Mouse (Mus musculus) spleen, adult 2 months (tissue): Measurements from ENCODE around the gene 2310039H08Rik. TPM values are rescaled to one million over a fixed set of nuclear protein-coding genes. Genes with fewer than 3 reads are reported as not detected.

Experiments used
- DNase-seq, 2 experiments: peaks; one replicate each; pipeline versions ENCODE4 v3.0.0 to v3.0.0-alpha.2; 2012 to 2021; ENCODE audit warnings: low spot score in 2 of 2, low read depth in 1 of 2
- H3K27ac ChIP-seq: fragments of 200-500 bp; 2 replicates; pipeline ENCODE4 v1.5.1; 2012; ENCODE audit warnings: low read length, inconsistent platforms; ENCODE audit not compliant: insufficient read depth
- H3K27me3 ChIP-seq: fragments of 200-500 bp; 2 replicates; pipeline ENCODE4 v1.6.1; 2012; ENCODE audit warnings: mild to moderate bottlenecking, moderate library complexity, low read length, inconsistent platforms; ENCODE audit not compliant: control insufficient read depth, insufficient read depth
- H3K36me3 ChIP-seq: fragments of 200-500 bp; 2 replicates; pipeline ENCODE4 v1.6.1; 2012; ENCODE audit warnings: mild to moderate bottlenecking, low read length, inconsistent platforms; ENCODE audit not compliant: control insufficient read depth, insufficient read depth
- H3K4me1 ChIP-seq: fragments of 200-500 bp; 2 replicates; pipeline ENCODE4 v1.6.1; 2011; ENCODE audit warnings: inconsistent platforms; ENCODE audit not compliant: control insufficient read depth, insufficient read depth, insufficient read length
- H3K4me3 ChIP-seq: fragments of 200-500 bp; 2 replicates; pipeline ENCODE4 v1.5.1; 2011; ENCODE audit warnings: mild to moderate bottlenecking, inconsistent platforms; ENCODE audit not compliant: insufficient read depth, insufficient read length; ENCODE audit errors: extremely low read depth
- CTCF ChIP-seq: fragments of 200-500 bp; IDR thresholded peaks from 2 replicates; pipeline ENCODE4 v1.5.1; 2011; ENCODE audit warnings: mild to moderate bottlenecking, inconsistent platforms; ENCODE audit not compliant: insufficient read depth, insufficient read length, insufficient replicate concordance; ENCODE audit errors: extremely low read depth
- POLR2A ChIP-seq: fragments of 200-500 bp; IDR thresholded peaks from 2 replicates; pipeline ENCODE4 v1.6.1; 2011; ENCODE audit warnings: low read depth, low read length, inconsistent platforms
- WGBS: fragments of 180-500 bp; shearing (Covaris S2); methylation state at CpG from one replicate; pipeline ENCODE4 v1.1.7; 2018; 5-methylcytosine and 5-hydroxymethylcytosine counted together
- polyA plus RNA-seq: library from polyadenylated mRNA; depleted of rRNA; stranded (reverse); fragments of >200 nt; gene quantifications from 2 replicates; pipeline ENCODE4 v1.2.3, GENCODE M21; 2012

2310039H08Rik gene
- polyA plus RNA-seq, 1 experiment: 37.3 TPM

DNA sequence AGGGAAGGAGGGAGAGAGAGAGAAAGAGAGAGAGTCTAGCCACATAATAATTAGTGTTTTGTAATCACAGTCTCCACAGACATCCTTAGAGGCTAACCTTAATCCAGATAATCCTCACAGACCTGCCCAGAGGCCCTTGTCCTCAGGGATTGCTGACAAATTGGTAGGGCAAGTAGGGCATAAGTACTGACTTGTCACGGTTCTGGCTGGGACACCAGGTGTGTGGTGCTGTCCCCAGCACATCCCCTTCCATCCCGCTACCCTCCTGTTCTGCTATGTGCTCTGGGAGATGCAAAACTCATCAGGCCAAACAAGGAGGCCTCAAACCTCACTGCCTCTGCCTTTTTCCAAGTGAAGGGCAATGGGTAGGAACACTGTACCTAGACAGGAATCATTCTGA lies 26.9 kb upstream of the 2310039H08Rik start:
- no peak overlapping the region for H3K27ac ChIP-seq
- 75% methylated on average over 2 of the region's 2 CpGs for WGBS
- TF ChIP-seq CTCF (no peak), POLR2A (no peak)
- no peaks in the 10 kb centered on the region for H3K27me3 ChIP-seq
- no peak for DNase-seq
- H3K36me3 ChIP-seq: peaks cover 37% of the 10 kb centered on the region
- no peak overlapping the region for H3K4me3 ChIP-seq
- H3K4me1 ChIP-seq: peaks cover 6% of the 10 kb centered on the region; the same call in 1 of the 2 replicates

DNA sequence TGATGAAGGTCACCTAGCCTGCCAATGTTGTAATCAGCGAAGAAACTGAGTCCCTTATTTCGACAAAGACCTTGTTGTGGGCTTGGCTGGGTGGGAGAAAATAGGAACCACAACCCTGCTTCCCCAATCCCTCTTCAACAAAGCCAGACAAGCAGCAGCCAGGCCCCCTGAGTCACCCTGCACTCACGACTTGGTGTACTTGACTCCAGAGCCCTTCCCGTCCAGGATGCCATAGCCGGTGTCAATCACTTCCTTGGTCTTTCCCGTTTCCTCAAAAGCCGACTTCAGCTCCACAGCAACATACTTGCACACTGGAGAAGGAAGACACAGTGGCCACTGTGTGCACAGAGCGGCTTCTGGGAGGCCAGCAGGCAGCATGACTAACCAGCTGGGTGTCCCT lies 25.2 kb upstream of the 2310039H08Rik start:
- no peak overlapping the region for H3K4me3 ChIP-seq
- no peak for DNase-seq
- peaks cover 32% of the 10 kb centered on the region for H3K36me3 ChIP-seq
- H3K27ac ChIP-seq: no peak overlapping the region
- H3K27me3 ChIP-seq: no peaks in the 10 kb centered on the region
- WGBS: 77% methylated on average over 8 of the region's 8 CpGs
- TF ChIP-seq CTCF (no peak), POLR2A (no peak)
- peaks cover 11% of the 10 kb centered on the region; the same call in 1 of the 2 replicates for H3K4me1 ChIP-seq

- Histone ChIP-seq H3K27ac (no peak overlapping the region), H3K36me3 (peaks cover 30% of the 10 kb centered on the region), H3K4me3 (no peak overlapping the region), H3K4me1 (peaks cover 11% of the 10 kb centered on the region; the same call in 1 of the 2 replicates), H3K27me3 (no peaks in the 10 kb centered on the region)
- no peak for TF ChIP-seq POLR2A
- no peak for TF ChIP-seq CTCF
- no peak for DNase-seq
- 88% methylated on average over 2 of the region's 2 CpGs for WGBS
These were observed 24.6 kb upstream of the 2310039H08Rik start for GRCm38 (mm10) chr17:46747806-46748205.

DNA sequence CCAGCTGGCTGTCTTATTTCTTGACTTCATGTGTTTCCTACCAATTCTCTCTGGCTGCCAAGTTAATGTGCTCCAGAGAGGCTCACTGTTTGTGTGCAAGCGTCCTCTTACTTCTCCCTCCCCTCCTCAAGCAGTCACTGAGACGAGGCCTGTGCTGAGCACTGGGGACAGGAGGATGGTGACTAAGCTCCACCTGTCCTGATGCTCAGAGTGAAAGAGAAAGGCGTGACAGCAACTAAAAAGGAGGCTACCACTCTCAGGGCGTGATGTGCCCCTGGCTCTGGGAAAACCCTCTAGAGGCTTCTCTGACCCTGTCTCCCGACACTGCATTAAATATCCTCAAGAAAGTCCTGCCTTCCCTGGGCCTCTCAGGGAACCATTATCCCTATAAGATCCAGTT lies 23.2 kb upstream of the 2310039H08Rik start:
- no peak overlapping the region for H3K4me3 ChIP-seq
- DNase-seq: no peak
- WGBS: 66% methylated on average over 5 of the region's 5 CpGs
- TF ChIP-seq POLR2A (no peak), CTCF (no peak)
- H3K27ac ChIP-seq: peak overlapping the region; percentile 2; the same call in 1 of the 2 replicates
- H3K27me3 ChIP-seq: no peaks in the 10 kb centered on the region
- peaks cover 11% of the 10 kb centered on the region; the same call in 1 of the 2 replicates for H3K4me1 ChIP-seq
- H3K36me3 ChIP-seq: peaks cover 19% of the 10 kb centered on the region

DNA sequence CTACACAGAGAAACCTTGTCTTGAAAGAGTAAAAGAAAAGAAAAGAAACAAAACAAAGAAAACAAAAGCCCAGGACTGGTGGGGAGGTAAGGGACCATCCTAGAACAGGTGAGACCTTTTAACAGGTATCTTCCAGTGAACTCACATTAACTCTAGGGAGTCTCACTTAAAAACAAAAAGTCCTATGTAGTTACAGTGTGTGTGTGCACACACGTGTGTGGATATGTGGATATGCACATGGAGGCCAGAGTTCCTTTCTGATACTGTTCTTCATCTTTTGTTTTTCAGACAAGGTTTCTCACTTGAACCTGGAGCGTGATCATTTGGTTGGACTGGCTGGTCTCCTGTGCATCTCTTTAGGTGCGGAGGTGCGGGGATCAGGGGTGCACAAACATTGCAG lies 21.9 kb upstream of the 2310039H08Rik start:
- Histone ChIP-seq H3K27ac (peak overlapping the region; percentile 97), H3K4me3 (peak overlapping the region; percentile 95; the same call in 1 of the 2 replicates), H3K27me3 (no peaks in the 10 kb centered on the region), H3K36me3 (peaks cover 13% of the 10 kb centered on the region), H3K4me1 (peaks cover 11% of the 10 kb centered on the region; the same call in 1 of the 2 replicates)
- DNase-seq: no peak
- TF ChIP-seq CTCF (no peak), POLR2A (no peak)
- 29% methylated on average over 4 of the region's 4 CpGs for WGBS

GRCm38 (mm10) chr17:46751056-46751793 lies 21.2 kb upstream of the 2310039H08Rik start:
- peak overlapping the region; percentile 95 for H3K4me3 ChIP-seq
- no peaks in the 10 kb centered on the region for H3K27me3 ChIP-seq
- peak overlapping the region; percentile 97 for H3K27ac ChIP-seq
- peaks cover 11% of the 10 kb centered on the region for H3K36me3 ChIP-seq
- DNase-seq: peak; percentile 78 to 91
- 3% methylated on average over 16 of the region's 16 CpGs for WGBS
- H3K4me1 ChIP-seq: peaks cover 11% of the 10 kb centered on the region; the same call in 1 of the 2 replicates
- TF ChIP-seq CTCF (no peak), POLR2A (peak; percentile 23; the same call in 1 of the 2 replicates)
